Mouse (Mus musculus): ENCODE measurements around the gene Sesn3.

Sesn3 gene

DNA sequence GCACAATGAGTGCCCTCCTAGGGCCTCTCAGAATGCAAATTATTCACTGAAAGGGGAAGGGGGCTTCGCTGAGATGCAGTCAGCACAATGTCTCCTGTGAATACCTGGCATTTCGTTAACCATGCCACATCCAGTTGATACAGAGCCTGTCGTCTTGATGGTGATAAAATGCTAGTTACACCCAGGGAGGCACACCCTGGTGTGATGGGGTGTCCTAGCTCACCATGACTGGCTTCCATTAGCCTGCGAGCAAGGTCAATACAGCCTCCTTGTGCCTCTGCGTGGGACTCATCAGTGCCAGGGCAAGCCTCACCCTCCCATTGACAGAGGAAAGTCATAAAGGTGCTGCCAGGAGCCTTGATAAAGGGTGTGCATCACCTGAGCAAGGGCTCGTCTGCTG lies 80.0 kb downstream of the Sesn3 start:
- no peak for DNase-seq (ENCODE audit: extremely low spot score)

DNA sequence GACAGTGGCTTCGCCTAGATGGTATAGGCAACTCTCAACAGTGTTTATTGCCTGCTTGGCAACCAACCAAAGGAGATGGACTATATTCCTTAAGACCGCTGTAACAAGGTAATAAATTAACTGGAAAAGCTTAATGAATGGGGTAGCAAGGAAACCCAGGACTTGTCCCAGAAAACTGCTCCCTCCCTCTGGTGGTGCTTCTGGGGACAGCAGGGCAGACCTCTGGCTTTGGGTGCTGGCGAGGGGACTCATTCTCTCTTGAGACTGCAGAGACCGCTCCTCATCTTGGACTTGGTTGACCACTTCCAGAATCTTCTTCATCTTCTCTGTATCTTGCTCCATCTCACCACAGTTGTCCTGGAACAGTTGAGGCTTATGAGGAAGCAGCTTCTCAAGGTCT lies 82.2 kb downstream of the Sesn3 start:
- no peak for DNase-seq (ENCODE audit: extremely low spot score)

DNA sequence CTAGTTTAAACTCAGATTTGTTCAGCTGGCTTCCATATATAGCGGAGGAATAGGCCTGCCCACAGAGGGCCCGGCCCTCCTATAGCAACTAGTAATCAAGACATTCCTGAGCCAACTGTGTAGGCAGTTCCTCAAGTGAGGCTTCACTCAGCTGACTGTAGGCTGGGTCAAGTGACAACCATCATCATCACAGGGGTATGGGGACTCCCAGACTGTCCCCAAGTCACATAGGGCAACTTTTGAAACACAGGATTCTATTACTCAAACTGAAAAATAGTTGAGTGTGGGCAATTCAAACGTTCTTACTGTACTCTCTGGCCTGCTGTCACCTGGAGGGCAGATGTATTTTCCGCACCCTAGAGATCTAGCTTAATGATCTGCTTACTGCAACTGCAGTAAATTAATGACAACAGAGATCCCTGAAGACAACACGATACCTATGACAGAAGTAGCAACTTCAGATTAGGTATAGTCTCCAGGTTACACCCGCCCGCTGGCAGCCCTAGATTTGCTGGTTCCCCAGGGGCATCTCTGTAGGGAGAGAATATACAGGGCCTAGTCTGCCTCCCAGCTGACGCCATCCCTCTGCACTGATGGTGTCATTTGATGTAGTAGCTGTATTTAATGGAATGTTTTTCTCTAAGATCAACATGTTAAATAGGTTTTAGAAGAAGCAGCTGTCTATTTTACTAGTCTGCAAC lies 87.4 kb downstream of the Sesn3 start:
- no peak for DNase-seq (ENCODE audit: extremely low spot score)

DNA sequence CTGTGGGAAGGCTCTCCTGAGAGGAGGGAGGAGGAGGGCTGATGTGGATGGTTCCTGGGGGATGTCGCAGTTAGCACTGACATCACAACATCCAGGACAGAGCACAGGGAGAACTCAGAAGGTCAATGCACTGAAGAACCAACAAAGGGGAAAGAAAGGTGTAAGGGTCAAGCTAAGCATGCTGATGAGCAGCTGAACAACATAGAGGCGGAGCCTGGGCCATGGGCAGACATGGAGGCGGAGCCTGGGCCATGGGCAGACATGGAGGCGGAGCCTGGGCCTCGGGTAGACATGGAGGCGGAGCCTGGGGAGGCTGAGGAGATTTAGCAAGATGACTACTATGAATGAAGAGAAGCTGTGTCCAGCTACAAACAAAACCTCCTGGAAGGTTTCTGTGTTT lies 88.7 kb downstream of the Sesn3 start:
- DNase-seq (ENCODE audit: extremely low spot score): no peak

DNA sequence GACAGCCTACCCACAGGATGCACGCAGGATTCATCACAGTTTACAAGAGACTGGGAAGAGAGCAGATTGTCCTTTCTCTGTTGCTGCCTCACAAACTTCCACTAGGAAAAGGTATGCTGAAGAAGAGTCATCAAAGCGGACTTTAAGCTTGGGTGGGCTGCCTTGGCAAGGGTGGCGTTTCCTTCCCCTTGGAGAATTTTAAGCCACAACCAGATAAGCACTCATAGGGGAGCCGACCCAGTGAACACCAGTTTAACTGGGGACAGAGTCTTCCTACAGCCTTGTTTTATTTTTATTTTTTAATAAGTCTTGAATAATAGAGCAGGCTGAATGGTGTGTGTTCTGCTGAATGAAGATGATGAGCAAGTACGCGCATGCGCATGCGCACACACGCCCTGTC lies 89.9 kb downstream of the Sesn3 start:
- DNase-seq (ENCODE audit: extremely low spot score): no peak

DNA sequence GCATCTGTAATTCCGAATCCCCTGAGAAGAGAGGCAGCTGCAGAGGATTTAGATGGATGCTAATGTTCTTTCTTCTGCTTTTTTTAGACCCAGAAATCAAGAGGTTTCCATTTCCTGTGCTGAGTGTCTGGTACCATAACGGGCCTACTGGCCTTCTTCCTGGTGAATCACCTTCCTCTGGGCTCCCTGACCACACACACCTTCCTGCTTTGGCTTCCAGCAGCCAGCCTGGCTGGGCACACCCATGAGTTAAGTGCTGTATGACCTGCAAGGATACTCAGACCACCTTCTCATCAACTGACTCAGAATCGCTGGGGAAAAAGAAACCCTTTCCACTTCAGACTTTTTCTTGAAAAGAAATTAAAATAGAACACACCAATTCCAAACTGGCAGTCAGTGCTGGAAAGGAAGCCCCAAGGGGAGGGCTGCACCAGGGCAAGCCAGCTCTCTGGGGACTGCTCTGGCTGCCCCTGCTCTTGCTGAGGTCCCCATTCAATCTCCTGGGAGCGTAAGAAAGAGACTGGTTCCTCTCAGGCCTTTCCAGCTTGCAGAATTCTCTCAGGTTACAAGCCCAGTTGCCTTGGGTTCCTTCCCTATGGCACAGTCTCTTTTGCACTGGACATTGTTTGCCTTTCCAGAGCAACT lies 90.7 kb downstream of the Sesn3 start:
- no peak for DNase-seq (ENCODE audit: extremely low spot score)

DNA sequence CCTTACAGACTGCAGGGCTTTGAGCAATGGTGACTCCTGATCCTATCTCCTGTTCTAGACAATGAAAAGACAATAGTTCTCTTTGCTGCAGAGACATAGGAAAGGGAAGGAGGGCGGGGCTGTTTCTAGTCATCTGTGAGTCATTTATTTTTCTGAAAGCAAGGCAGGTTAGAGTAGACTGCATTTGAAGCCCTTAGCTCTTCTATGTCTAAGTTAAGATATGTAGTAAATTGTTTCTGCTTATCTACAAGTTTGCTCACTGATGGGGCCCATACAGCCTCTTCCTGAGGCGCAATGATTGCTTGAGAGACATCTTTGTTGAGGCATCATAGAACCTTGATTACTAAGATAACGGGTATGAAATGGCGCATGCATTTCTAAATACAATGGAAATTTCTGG lies 93.0 kb downstream of the Sesn3 start:
- DNase-seq (ENCODE audit: extremely low spot score): no peak

DNA sequence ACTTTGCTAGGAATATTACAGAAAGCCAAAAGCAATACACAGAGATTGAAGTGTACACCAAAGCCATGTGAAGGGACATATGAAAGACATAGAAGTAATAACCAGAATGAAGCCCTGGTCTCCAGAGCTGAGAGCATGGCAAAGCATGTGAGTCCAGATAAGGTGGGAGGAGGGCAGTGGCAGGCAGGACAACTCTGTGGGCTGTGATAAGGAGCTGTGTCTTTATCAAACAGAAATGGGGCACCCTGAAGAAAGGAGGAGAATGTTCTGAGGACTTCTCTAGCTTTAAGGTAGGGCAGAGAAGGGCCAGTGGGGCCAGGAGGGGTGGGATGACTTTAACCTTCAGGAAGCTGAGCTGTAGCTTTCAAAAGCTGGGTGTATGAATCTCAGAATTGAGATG lies 94.4 kb downstream of the Sesn3 start:
- DNase-seq (ENCODE audit: extremely low spot score): no peak

DNA sequence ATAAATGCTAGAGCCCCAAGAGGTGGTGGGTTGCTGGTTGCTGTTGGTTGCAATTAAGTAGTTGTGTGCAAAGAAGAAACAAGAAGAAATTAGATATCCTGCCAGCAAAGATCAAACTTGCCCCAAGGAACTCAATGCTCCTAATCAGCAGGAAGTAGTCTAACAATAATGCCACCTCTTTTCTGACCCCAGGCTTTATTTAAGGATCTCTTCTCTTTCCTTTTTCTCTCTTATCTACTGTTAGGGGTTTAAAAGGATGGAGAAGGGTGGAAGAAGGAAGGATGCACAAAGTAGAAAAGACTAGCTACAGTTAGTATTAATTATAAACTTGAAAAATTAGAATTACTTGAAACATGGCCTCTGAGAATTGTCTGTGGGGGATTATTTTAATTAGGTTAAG lies 97.6 kb downstream of the Sesn3 start:
- DNase-seq (ENCODE audit: extremely low spot score): no peak

DNA sequence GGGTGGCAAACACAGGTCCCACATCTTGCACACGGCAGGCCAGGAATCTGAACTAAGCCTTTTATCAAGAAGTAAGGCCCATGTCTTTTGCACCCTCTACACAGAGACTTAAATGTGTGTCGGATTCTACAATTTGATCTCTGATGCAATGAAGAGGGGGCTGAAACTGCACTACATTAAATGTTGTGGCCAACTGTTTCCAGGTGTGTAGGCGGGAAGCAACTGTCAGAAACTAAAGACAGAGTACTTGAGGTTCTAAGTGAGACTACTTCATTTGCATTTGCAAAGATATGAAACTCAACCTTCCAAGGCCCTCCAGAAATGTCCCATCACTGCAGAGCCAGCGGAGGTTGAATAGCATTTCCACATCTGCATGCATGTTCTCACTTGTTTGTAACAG lies 101.3 kb downstream of the Sesn3 start:
- DNase-seq (ENCODE audit: extremely low spot score): no peak

DNA sequence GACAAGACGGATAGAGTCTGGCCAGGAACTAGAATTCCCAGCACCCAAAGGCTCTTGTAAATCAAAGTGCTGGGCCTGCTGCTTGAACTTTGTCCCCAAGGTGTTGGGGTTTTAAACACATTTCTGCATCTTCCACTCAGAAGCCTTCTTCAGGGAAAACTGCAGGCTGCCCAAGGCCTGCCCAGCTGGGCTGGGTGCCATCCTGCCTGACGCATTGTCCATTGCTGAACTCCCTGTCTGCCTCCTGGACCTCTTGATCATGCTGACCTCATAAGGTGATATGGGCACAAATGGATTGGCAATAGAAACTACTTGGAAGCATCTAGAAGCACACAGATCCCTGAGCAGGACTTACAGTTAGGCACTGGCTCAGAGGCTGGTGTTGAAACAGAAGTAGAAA lies 103.3 kb downstream of the Sesn3 start:
- no peak for DNase-seq (ENCODE audit: extremely low spot score)

DNA sequence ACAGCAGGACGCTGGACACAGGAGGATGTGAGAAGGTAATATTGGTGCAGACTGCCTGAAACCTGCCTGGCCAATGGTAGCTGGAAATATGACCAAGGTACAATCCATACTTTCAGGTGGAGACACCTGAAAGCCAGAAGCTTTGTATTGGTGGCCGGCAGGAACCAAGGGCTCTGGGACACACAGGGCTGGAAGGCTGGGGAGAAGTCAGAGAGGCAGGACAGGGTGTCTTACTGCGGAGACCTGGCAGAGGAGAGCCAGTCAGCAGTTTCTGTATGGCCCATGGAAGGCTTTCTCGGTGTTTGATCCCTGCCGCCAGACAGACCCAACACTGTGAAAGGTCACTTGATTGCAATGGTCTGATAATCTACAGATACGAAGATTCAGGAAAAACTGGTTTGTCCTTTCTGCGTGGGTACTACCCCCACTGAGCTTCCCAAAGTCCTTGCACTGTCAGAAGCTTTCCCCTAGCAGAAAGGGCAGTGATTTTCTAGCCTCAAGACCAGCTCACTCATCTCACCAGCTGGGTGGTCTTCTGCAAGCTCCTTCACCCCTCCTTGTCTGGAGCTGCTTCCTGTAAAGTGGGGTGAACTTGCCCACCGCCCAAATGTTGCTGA lies 105.0 kb downstream of the Sesn3 start:
- DNase-seq (ENCODE audit: extremely low spot score): no peak

DNA sequence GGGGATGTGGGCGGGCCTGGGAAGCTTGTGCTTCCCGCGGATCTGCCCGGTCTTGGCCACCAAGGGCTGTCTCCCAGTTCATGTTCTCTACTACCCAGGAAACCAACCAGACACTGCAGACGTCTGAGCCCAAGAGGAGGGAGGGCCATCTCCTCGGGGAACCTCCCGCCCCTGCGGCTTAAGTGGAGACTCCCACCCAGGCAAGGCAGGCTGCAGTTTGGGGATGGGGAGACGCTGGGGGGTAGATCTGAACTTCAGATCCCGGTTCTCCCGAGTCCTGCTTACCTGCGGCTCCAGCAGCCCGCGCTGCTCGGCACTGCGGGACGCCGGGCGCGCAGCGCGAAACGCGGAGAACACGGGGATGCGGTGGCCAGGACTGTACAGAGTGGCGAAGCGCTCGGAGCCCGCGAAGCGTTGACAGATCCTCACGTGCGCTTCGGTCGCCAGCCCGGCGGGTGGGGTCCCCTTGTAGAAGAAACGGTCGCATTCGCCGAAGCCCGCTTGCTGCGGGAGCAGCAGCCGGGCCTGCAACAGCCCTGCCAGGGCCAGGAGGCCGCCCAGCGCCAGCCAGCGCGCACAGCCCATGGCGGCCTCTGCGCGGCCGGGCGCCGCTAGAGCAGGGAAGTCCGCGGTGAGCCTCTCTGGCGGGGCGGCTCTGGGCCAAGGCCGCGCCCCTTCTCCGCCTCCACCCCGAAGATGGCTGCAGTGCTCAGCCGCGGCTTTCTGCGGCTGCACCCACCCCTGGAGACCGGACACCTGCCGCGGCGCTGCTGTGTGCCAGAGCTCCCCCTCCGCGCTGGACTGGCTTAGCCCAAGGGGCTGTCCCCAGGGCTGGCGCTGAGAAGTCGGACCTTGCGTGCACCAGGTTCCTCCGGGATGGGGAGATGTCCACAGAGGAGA lies 105.8 kb downstream of the Sesn3 start:
- DNase-seq (ENCODE audit: extremely low spot score): peak; percentile 85

DNA sequence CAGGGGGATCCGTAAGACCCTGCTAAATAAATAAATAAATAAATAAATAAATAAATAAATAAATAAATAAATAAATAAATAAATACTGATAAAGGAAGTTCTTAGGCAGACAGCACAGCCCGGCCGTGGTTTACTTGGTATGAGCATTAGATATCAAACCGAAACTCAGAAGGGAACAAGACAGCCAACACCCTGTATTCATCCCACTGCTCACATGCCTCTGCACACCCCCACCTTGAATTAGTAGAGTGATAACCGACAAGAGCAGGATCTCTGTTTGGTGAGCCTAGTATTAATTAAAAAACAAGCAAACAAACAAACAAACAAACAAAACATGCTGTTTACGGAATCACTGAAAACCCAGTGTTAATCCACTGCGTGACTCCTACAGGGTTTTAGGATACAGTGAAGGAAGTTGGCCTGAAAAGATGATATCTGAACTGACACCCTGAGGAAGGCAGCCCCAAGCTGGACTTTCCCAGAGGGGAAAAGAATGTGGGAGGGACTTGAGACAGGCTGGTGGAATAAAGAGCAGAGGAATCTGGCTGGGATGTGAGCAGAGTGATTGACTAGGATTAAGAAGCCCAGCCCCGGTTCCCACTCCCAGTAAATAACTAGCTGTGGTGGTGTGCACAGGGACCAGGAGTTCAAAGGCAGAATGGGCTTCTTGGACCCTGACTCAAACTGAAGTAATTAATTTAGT lies 106.6 kb downstream of the Sesn3 start, which contains the start of gene Endod1:
Gene Endod1 (minus strand): TSS at position 155 of the 703 bp plus-strand sequence.
- peak; percentile 52 for DNase-seq (ENCODE audit: extremely low spot score)

DNA sequence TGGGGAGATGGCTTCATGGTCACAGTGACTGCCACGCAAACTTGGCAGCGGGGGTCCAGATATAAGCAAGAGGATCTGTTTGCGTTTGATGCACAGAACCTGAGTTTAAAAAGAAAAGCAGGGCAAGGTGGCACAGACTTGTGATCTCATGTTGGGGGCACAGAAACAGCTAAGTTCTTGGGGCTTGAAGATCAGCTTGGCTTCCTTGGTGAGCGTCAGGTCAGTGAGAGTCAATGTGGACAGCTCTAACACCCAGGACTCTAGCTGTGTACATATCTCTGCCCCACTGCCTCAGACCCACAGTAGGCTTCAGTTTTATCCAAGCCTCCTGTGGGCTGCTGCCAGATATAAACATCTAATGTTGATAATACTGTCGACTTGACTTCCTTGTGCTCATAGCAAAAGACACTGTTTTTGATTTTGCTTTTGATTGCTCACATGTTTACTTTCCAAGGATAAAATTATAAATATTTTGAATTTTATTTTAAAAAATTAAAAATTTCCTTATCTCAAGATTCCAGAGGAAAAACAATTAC lies 107.5 kb downstream of the Sesn3 start:
- DNase-seq (ENCODE audit: extremely low spot score): no peak
